ENCODE assay signal across 8 mouse cellular contexts in the genomic region with DNA sequence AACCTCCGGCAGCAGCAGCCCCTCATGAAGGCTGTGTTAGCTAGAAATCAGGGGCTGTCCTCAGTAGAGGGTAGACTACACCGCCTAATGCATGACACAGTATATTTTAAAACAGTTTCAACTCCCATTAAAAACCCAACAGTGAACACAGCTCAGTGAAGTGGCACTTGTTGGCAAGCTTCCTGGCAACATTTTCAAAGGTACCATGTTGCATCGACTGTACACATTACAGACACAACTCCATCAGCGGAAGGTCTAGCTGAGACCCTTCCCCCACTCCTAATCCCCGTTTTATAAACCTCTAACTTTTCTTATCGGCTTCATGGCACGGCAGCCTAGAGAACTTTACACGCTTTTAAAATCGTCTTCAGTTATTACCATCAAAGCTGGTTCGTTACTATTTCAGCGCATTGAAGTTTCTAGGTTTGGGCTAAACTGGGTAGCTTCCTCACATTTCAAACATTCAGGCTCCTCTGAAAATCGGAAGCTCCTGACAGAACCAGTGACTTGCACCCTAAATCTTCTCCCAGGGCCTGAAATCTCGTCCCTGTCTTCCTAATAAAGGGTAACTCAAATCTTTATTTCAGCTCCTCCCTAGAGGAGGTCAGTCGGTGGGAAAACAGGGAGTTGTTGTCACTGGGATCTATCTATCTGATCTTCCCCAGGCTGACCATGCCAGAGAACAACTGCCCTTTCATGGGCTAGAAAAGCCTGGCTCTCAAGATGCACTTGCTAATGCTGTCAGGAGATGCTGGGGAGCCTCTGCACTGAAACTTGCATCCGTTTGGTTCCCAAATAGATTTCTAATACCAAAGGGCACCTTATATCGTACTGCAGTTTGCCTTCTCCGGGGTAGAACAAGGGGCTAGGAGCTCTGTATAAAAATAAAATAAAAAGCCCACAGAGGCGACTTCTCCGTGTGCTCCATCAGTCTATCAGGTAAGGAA. TPM values are rescaled to one million over a fixed set of nuclear protein-coding genes. Genes with fewer than 3 reads are reported as not detected.
DNase-seq lines count a peak whose midpoint lies in the region; ATAC-seq and TF ChIP-seq lines count a peak whose summit lies in the region.

No protein-coding gene starts in this region.

- no peaks in the 10 kb centered on the region for H3K36me3 ChIP-seq in forebrain, embryonic 11.5 days (ENCODE audit: control insufficient read depth, insufficient read depth, low read length)
- no peaks in the 10 kb centered on the region for H3K36me3 ChIP-seq in intestine, postnatal 0 days (ENCODE audit: control insufficient read depth, insufficient read depth)

- peak overlapping the region; percentile 69 for H3K4me3 ChIP-seq in layer of hippocampus, adult 2 months
- peak overlapping the region; percentile 72 for H3K4me3 ChIP-seq in forebrain, embryonic 11.5 days (ENCODE audit: low read depth, low read length)
- no peak overlapping the region for H3K4me3 ChIP-seq in intestine, postnatal 0 days (ENCODE audit: low read depth, low read length)

- DNase-seq in layer of hippocampus, adult 2 months (ENCODE audit: low spot score in 2 of 2), result no peak
- no peak for DNase-seq in layer of hippocampus, adult 11-12 months (ENCODE audit: low spot score)
- DNase-seq in forebrain, embryonic 11.5 days (ENCODE audit: low spot score), result peak; percentile 51
- peak; percentile 49 for DNase-seq in retina, embryonic 14.5 days (ENCODE audit: low spot score)
- no peak for DNase-seq in kidney, postnatal 36 days
- no peak for DNase-seq in urinary bladder, postnatal 10 days (ENCODE audit: low spot score)

- no peaks in the 10 kb centered on the region for H3K9me3 ChIP-seq in forebrain, embryonic 11.5 days (ENCODE audit: control insufficient read depth, low read length)
- H3K9me3 ChIP-seq in intestine, postnatal 0 days (ENCODE audit: control insufficient read depth), result no peaks in the 10 kb centered on the region

- H3K4me1 ChIP-seq in forebrain, embryonic 11.5 days (replicated peaks; ENCODE audit: control insufficient read depth, insufficient read depth, low read length), result peaks cover 4% of the 10 kb centered on the region; the same call in 1 of the 2 replicates
- H3K4me1 ChIP-seq in intestine, postnatal 0 days (replicated peaks; ENCODE audit: control insufficient read depth, insufficient read depth, low read length), result no peaks in the 10 kb centered on the region

- peak overlapping the region; percentile 49 for H3K27ac ChIP-seq in layer of hippocampus, adult 2 months
- H3K27ac ChIP-seq in forebrain, embryonic 11.5 days (ENCODE audit: low read depth, low read length), result no peak overlapping the region
- no peak overlapping the region for H3K27ac ChIP-seq in intestine, postnatal 0 days (ENCODE audit: low read depth, low read length)

- H3K9ac ChIP-seq in forebrain, embryonic 11.5 days (ENCODE audit: low read length), result peak overlapping the region; percentile 68
- no peak overlapping the region for H3K9ac ChIP-seq in intestine, postnatal 0 days (ENCODE audit: low read depth, low read length)

- H3K27me3 ChIP-seq in forebrain, embryonic 11.5 days (ENCODE audit: control insufficient read depth, insufficient read depth, low read length), result no peaks in the 10 kb centered on the region
- H3K27me3 ChIP-seq in intestine, postnatal 0 days (replicated peaks; ENCODE audit: control insufficient read depth, insufficient read depth, low read length), result peaks cover 22% of the 10 kb centered on the region

- WGBS in forebrain, embryonic 11.5 days, result 29% methylated on average over 19 of the region's 19 CpGs
- 45% methylated on average over 19 of the region's 19 CpGs for WGBS in intestine, postnatal 0 days

- no peak for ATAC-seq in forebrain, embryonic 11.5 days (replicated peaks; ENCODE audit: low FRiP score)
- ATAC-seq in intestine, postnatal 0 days, result no peak
- ATAC-seq in megakaryocyte-erythroid progenitor cell, adult 5-6 weeks (replicated peaks; ENCODE audit: low FRiP score, low TSS enrichment, poor library complexity, severe bottlenecking), result no peak

- H3K4me2 ChIP-seq in forebrain, embryonic 11.5 days (ENCODE audit: low read depth, low read length, severe bottlenecking), result peak overlapping the region; percentile 81
- H3K4me2 ChIP-seq in intestine, postnatal 0 days (replicated peaks; ENCODE audit: low read depth), result peak overlapping the region; percentile 83; the same call in 1 of the 2 replicates

- TF ChIP-seq CTCF in layer of hippocampus, adult 2 months (conservative IDR thresholded peaks at IDR 0.05), result no peak
- TF ChIP-seq CTCF in intestine, postnatal 0 days (IDR thresholded peaks at IDR 0.05; ENCODE audit: low read depth), result no peak

RNA-seq across cellular contexts. Expression of gene Sorcs1, which starts 1.6 kb away (rescaled TPM):
- 1 to 10 TPM; 9.4 to 9.5 TPM for total RNA-seq in layer of hippocampus, adult 2 months (2021)
- 3.8 and 5.1 TPM in 2 replicates for polyA plus RNA-seq in forebrain, embryonic 11.5 days (2014; fragmentation: Nextera tagmentation; extraction: Ambion mirVana)
- 0.68 and 0.87 TPM in 2 replicates for polyA plus RNA-seq in intestine, postnatal 0 days (2015; fragmentation: Nextera tagmentation; extraction: Ambion mirVana)
- total RNA-seq in megakaryocyte-erythroid progenitor cell, adult 5-6 weeks (2014; fragmentation: Nextera tagmentation), result not detected in 2 replicates
- not detected in 2 replicates for total RNA-seq in megakaryocyte-erythroid progenitor cell, adult 5-6 weeks (2017)

Comparison
In these comparisons a context has a peak if more than half of its experiments do, and no peak if none do; other contexts are left out.
1. DNase-seq: peak in forebrain, embryonic 11.5 days (single experiment) and retina, embryonic 14.5 days (single experiment); none in layer of hippocampus, adult 2 months (0 of 2), layer of hippocampus, adult 11-12 months (single experiment), kidney, postnatal 36 days (0 of 2) and urinary bladder, postnatal 10 days (single experiment).
2. RNA of gene Sorcs1, which starts 1.6 kb away (total RNA-seq): 9.4 to 9.5 TPM in layer of hippocampus, adult 2 months; not detected in megakaryocyte-erythroid progenitor cell, adult 5-6 weeks; every median in the first group is over 10 times any median in the second.